Mouse (Mus musculus): ENCODE data around the gene 9930021J03Rik. TPM values are rescaled to one million over a fixed set of nuclear protein-coding genes. Genes with fewer than 3 reads are reported as not detected.

The 9930021J03Rik gene
- polyA plus RNA-seq, 1 experiment: 19.1 TPM

DNA sequence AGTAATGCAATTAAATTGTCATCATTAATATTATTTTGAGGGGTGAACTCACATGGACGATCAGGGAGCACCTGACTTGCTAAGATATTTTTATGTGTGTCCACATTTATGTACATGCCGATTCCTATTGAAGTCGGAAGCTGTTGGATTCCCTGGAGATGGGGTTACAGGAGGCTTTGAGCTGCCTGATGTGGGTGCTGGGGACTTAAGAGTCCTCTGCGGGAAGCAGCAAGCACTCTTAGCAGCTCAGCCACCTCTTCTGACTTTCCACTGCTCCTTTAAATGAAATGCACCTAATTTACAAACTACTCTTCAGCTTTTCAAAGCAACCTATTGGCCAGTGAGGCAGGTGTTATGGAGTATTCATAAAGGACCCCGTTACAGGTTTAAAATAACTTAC lies 97.3 kb downstream of the 9930021J03Rik start:
- Histone ChIP-seq H3K4me1 (ENCODE audit: control insufficient read depth, insufficient read depth, low read length) (peaks cover 8% of the 10 kb centered on the region), H3K27me3 (ENCODE audit: control insufficient read depth, insufficient read depth, low read length) (no peaks in the 10 kb centered on the region), H3K36me3 (ENCODE audit: control insufficient read depth, insufficient read depth, low read length) (no peaks in the 10 kb centered on the region), H3K4me3 (ENCODE audit: control insufficient read depth, low read depth, low read length) (no peak overlapping the region), H3K27ac (ENCODE audit: control insufficient read depth, insufficient read depth, low read depth, low read length) (no peak overlapping the region)
- no peak for TF ChIP-seq POLR2A (IDR thresholded peaks at IDR 0.05; ENCODE audit: control insufficient read depth, low read depth, low read length)
- TF ChIP-seq CTCF (IDR thresholded peaks at IDR 0.05; ENCODE audit: control insufficient read depth, insufficient read depth, insufficient replicate concordance, low read depth, low read length): no peak

DNA sequence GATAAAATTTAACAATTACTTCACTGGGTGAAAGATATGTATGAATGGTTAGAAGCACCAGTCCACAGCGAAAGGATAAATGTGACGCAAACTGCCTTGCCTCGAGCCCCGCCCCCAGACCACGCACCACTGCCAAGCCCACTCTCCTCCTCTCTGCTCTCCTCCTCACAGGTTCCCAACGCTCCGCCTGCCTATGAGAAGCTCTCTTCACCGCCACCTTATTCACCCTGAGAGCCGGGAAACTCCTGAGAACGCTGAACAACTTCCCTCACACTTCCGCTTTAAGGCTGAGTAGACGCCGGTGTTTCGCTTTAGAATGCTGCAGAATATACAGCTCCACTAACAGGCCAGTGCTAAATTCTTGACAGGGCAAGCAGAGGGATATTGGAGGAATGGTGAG lies 97.8 kb downstream of the 9930021J03Rik start:
- H3K4me1 ChIP-seq (ENCODE audit: control insufficient read depth, insufficient read depth, low read length): peaks cover 8% of the 10 kb centered on the region
- TF ChIP-seq CTCF (IDR thresholded peaks at IDR 0.05; ENCODE audit: control insufficient read depth, insufficient read depth, insufficient replicate concordance, low read depth, low read length) (no peak), POLR2A (IDR thresholded peaks at IDR 0.05; ENCODE audit: control insufficient read depth, low read depth, low read length) (no peak)
- H3K36me3 ChIP-seq (ENCODE audit: control insufficient read depth, insufficient read depth, low read length): no peaks in the 10 kb centered on the region
- peak overlapping the region; percentile 81 for H3K4me3 ChIP-seq (ENCODE audit: control insufficient read depth, low read depth, low read length)
- H3K27me3 ChIP-seq (ENCODE audit: control insufficient read depth, insufficient read depth, low read length): no peaks in the 10 kb centered on the region
- no peak overlapping the region for H3K27ac ChIP-seq (ENCODE audit: control insufficient read depth, insufficient read depth, low read depth, low read length)

DNA sequence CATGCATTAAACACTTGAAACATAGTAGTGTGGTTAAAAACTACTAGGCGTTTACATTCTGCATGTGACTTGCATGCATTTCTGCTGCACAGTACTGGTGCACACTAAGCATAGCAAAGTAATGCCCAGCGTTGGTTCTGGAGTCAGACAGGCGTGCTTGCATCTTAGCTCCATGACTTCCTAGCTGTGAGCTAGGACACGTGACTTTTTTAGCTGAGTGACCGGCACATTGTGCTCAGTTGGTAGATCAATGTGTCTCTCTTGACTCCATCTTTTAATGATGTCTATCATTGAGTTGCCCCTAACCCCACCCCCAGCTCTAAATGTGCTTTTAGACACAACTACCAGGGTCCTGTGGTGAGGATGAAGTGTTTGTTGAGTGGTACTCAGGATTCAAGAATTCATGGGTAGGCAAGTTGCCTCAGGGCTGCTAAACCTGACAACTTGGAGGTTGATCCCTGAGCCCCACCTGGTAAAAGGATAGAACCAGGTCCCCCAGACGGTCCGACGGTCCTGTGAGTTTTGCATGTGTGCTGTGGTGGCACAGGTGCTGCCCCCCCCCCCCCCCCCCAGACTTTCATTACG lies 98.4 kb downstream of the 9930021J03Rik start:
- TF ChIP-seq POLR2A (IDR thresholded peaks at IDR 0.05; ENCODE audit: control insufficient read depth, low read depth, low read length) (no peak), CTCF (IDR thresholded peaks at IDR 0.05; ENCODE audit: control insufficient read depth, insufficient read depth, insufficient replicate concordance, low read depth, low read length) (no peak)
- no peak overlapping the region for H3K4me3 ChIP-seq (ENCODE audit: control insufficient read depth, low read depth, low read length)
- H3K27me3 ChIP-seq (ENCODE audit: control insufficient read depth, insufficient read depth, low read length): no peaks in the 10 kb centered on the region
- no peaks in the 10 kb centered on the region for H3K36me3 ChIP-seq (ENCODE audit: control insufficient read depth, insufficient read depth, low read length)
- H3K27ac ChIP-seq (ENCODE audit: control insufficient read depth, insufficient read depth, low read depth, low read length): no peak overlapping the region
- peaks cover 8% of the 10 kb centered on the region for H3K4me1 ChIP-seq (ENCODE audit: control insufficient read depth, insufficient read depth, low read length)

DNA sequence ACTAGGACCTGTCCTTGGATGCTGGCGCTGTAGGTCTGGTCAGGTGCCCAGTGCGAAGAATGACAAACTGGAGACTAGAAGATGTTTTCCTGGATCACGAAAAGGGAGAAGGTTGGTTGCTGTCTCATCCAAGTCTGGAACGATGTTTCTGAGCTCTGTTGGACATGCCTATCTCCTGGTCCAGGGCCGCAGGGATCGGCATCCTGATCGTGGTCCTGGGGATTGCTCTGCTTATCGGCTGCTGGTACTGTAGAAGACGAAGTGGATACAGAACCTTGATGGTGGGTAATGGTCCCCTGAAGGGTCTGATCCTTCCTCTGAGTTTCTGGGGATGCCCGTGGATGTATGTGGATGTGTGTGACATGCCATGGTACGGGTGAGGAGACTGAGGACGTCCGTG lies 101.4 kb downstream of the 9930021J03Rik start:
- no peak overlapping the region; the same call in 1 of the 2 replicates for H3K4me3 ChIP-seq (ENCODE audit: control insufficient read depth, low read depth, low read length)
- no peaks in the 10 kb centered on the region for H3K36me3 ChIP-seq (ENCODE audit: control insufficient read depth, insufficient read depth, low read length)
- no peak overlapping the region for H3K27ac ChIP-seq (ENCODE audit: control insufficient read depth, insufficient read depth, low read depth, low read length)
- no peaks in the 10 kb centered on the region for H3K27me3 ChIP-seq (ENCODE audit: control insufficient read depth, insufficient read depth, low read length)
- peaks cover 8% of the 10 kb centered on the region for H3K4me1 ChIP-seq (ENCODE audit: control insufficient read depth, insufficient read depth, low read length)
- TF ChIP-seq POLR2A (IDR thresholded peaks at IDR 0.05; ENCODE audit: control insufficient read depth, low read depth, low read length): no peak
- no peak for TF ChIP-seq CTCF (IDR thresholded peaks at IDR 0.05; ENCODE audit: control insufficient read depth, insufficient read depth, insufficient replicate concordance, low read depth, low read length)

DNA sequence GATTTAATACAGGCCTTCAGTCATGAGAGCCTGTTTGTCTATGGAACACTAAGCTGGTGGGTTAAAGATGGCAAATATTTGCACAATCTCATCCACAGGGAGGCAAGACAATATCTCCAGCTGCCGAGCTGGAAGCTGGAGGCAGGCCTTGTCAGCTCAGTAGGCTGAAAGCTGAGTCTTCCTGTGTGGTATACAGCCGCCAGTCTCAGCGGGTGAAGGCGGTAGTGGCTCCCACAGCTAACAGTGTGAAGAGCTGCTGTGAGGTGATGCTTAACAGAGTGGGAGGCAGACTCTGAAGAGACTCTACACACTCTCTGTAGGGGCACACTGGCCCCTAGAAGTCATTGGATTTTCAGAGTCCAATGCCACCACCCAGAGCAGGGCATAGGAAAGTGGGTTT lies 104.1 kb downstream of the 9930021J03Rik start:
- no peaks in the 10 kb centered on the region for H3K27me3 ChIP-seq (ENCODE audit: control insufficient read depth, insufficient read depth, low read length)
- no peak overlapping the region for H3K4me3 ChIP-seq (ENCODE audit: control insufficient read depth, low read depth, low read length)
- H3K4me1 ChIP-seq (ENCODE audit: control insufficient read depth, insufficient read depth, low read length): peaks cover 3% of the 10 kb centered on the region
- H3K27ac ChIP-seq (ENCODE audit: control insufficient read depth, insufficient read depth, low read depth, low read length): no peak overlapping the region
- TF ChIP-seq POLR2A (IDR thresholded peaks at IDR 0.05; ENCODE audit: control insufficient read depth, low read depth, low read length): no peak
- no peak for TF ChIP-seq CTCF (IDR thresholded peaks at IDR 0.05; ENCODE audit: control insufficient read depth, insufficient read depth, insufficient replicate concordance, low read depth, low read length)
- H3K36me3 ChIP-seq (ENCODE audit: control insufficient read depth, insufficient read depth, low read length): no peaks in the 10 kb centered on the region

DNA sequence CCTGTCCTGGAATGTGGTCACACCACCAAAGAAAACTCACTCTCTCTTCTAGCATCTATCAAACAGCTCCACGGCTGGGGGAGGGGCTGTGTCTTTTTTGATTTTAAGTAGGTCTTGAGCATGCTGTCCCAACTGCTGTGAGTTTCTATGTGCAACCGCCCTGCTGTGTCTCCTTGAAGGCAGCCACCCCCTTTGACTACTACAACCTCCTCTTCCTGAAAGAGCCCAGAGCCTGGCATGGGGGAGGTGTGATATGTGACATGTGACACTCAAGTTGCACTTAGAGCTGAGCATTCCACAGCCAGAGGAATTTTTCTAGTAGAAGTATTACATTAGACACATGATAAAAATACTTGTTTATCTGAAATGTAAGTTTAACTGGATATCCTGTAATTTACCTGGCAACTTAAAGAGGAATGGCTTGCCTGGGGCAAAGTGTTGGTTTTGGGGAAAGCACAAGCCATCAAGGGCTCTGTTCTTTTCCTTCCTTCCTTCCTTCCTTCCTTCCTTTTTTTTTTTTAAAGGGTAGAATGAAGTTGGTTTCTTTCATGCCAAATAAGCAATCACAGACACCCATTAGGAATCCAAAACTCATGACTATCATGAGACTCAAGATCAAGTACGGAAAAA lies 108.4 kb downstream of the 9930021J03Rik start, which contains the start of gene Mlana:
TSS of gene Mlana (plus strand) at position 580 of the 630 bp plus-strand sequence.
- Histone ChIP-seq H3K27me3 (ENCODE audit: control insufficient read depth, insufficient read depth, low read length) (no peaks in the 10 kb centered on the region), H3K36me3 (ENCODE audit: control insufficient read depth, insufficient read depth, low read length) (no peaks in the 10 kb centered on the region), H3K4me1 (ENCODE audit: control insufficient read depth, insufficient read depth, low read length) (no peaks in the 10 kb centered on the region), H3K4me3 (ENCODE audit: control insufficient read depth, low read depth, low read length) (no peak within 1 kb of the TSS), H3K27ac (ENCODE audit: control insufficient read depth, insufficient read depth, low read depth, low read length) (no peak within 1 kb of the TSS)
- TF ChIP-seq POLR2A (IDR thresholded peaks at IDR 0.05; ENCODE audit: control insufficient read depth, low read depth, low read length) (no peak), CTCF (IDR thresholded peaks at IDR 0.05; ENCODE audit: control insufficient read depth, insufficient read depth, insufficient replicate concordance, low read depth, low read length) (no peak)

DNA sequence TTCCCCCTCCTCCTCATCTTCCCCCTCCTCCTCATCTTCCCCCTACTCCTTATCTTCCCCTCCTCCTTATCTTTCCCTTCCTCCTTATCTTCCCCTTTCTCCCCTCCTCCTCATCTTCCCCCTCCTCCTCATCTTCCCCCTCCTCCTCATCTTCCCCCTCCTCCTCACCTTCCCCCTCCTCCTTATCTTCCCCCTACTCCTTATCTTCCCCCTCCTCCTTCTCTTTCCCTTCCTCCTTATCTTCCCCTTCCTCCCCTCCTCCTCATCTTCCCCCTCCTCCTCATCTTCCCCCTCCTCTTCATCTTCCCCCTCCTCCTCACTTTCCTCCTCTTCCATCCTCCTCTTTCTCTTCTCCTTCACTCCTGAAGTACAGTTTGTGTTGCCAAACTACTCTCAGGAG lies 108.9 kb downstream of the 9930021J03Rik start:
- no peak overlapping the region for H3K27ac ChIP-seq (ENCODE audit: control insufficient read depth, insufficient read depth, low read depth, low read length)
- H3K36me3 ChIP-seq (ENCODE audit: control insufficient read depth, insufficient read depth, low read length): no peaks in the 10 kb centered on the region
- TF ChIP-seq POLR2A (IDR thresholded peaks at IDR 0.05; ENCODE audit: control insufficient read depth, low read depth, low read length) (no peak), CTCF (IDR thresholded peaks at IDR 0.05; ENCODE audit: control insufficient read depth, insufficient read depth, insufficient replicate concordance, low read depth, low read length) (no peak)
- H3K4me3 ChIP-seq (ENCODE audit: control insufficient read depth, low read depth, low read length): no peak overlapping the region
- no peaks in the 10 kb centered on the region for H3K27me3 ChIP-seq (ENCODE audit: control insufficient read depth, insufficient read depth, low read length)
- no peaks in the 10 kb centered on the region for H3K4me1 ChIP-seq (ENCODE audit: control insufficient read depth, insufficient read depth, low read length)
